Mouse (Mus musculus): ENCODE measurements around the gene Fgfr2. TPM values are rescaled to one million over a fixed set of nuclear protein-coding genes. Genes with fewer than 3 reads are reported as not detected.
"Not testable (repeated sequence)": the region's sequence is repeated elsewhere in the genome, so short reads cannot be mapped to it uniquely, and the experiment has no call there.

Gene Fgfr2
- polyA plus RNA-seq, 1 experiment: 0.17 TPM

- H3ac ChIP-seq (ENCODE audit: control insufficient read depth, insufficient read length): no peak overlapping the region
- no peak overlapping the region for H3K4me3 ChIP-seq
- no peaks in the 10 kb centered on the region for H3K27me3 ChIP-seq (ENCODE audit: control insufficient read depth, insufficient read depth, insufficient read length)
- peak overlapping the region; percentile 59 for H3K4me2 ChIP-seq (ENCODE audit: low read depth)
- TF ChIP-seq TCF12 (IDR thresholded peaks at IDR 0.05; ENCODE audit: insufficient read depth, poor library complexity, severe bottlenecking) (no peak), TCF3 (IDR thresholded peaks at IDR 0.05; ENCODE audit: insufficient read length, low read depth) (no peak), POLR2AphosphoS2 (IDR thresholded peaks at IDR 0.05; ENCODE audit: insufficient read length, low read depth) (no peak), MYOG (IDR thresholded peaks at IDR 0.05; ENCODE audit: control insufficient read depth in 1 of 3, insufficient read depth in 1 of 3, insufficient read length in 2 of 3, low read depth in 2 of 3) (no peak)
- H3K36me3 ChIP-seq (ENCODE audit: control insufficient read depth, insufficient read depth): no peaks in the 10 kb centered on the region
- no peaks in the 10 kb centered on the region for H3K79me2 ChIP-seq (ENCODE audit: control insufficient read depth, insufficient read depth)
Observed at GRCm38 (mm10) chr7:132444221-132444620, 678.9 kb downstream of the Fgfr2 start.

GRCm38 (mm10) chr7:132443769-132444168 is 679.4 kb downstream of the Fgfr2 start:
- Histone ChIP-seq H3K4me3 (no peak overlapping the region), H3K36me3 (ENCODE audit: control insufficient read depth, insufficient read depth) (no peaks in the 10 kb centered on the region), H3K79me2 (ENCODE audit: control insufficient read depth, insufficient read depth) (no peaks in the 10 kb centered on the region), H3K4me2 (ENCODE audit: low read depth) (peak overlapping the region; percentile 59), H3ac (ENCODE audit: control insufficient read depth, insufficient read length) (no peak overlapping the region), H3K27me3 (ENCODE audit: control insufficient read depth, insufficient read depth, insufficient read length) (no peaks in the 10 kb centered on the region)
- TF ChIP-seq POLR2A (IDR thresholded peaks at IDR 0.05; ENCODE audit: insufficient read length, low read depth) (no peak), TCF3 (IDR thresholded peaks at IDR 0.05; ENCODE audit: insufficient read length, low read depth) (no peak), USF1 (IDR thresholded peaks at IDR 0.05; ENCODE audit: low read depth) (no peak), MAX (IDR thresholded peaks at IDR 0.05; ENCODE audit: low read depth) (no peak)

GRCm38 (mm10) chr7:132443134-132443533 is 680.0 kb downstream of the Fgfr2 start:
- Histone ChIP-seq H3K27me3 (ENCODE audit: control insufficient read depth, insufficient read depth, insufficient read length) (no peaks in the 10 kb centered on the region), H3ac (ENCODE audit: control insufficient read depth, insufficient read length) (no peak overlapping the region), H3K36me3 (ENCODE audit: control insufficient read depth, insufficient read depth) (no peaks in the 10 kb centered on the region), H3K4me3 (no peak overlapping the region), H3K79me2 (ENCODE audit: control insufficient read depth, insufficient read depth) (no peaks in the 10 kb centered on the region), H3K4me2 (ENCODE audit: low read depth) (peak overlapping the region; percentile 59)
- no peak for TF ChIP-seq SRF (IDR thresholded peaks at IDR 0.05; ENCODE audit: control insufficient read depth, insufficient read length, low read depth)
- TF ChIP-seq MYOG (IDR thresholded peaks at IDR 0.05; ENCODE audit: control insufficient read depth in 1 of 3, insufficient read depth in 1 of 3, insufficient read length in 2 of 3, low read depth in 2 of 3): no peak
- no peak for TF ChIP-seq MYOD1 (IDR thresholded peaks at IDR 0.05; ENCODE audit: control insufficient read depth in 1 of 3, insufficient read length in 2 of 3, low read depth in 2 of 3)
- TF ChIP-seq TCF3 (IDR thresholded peaks at IDR 0.05; ENCODE audit: insufficient read length, low read depth): no peak
- TF ChIP-seq TCF12 (IDR thresholded peaks at IDR 0.05; ENCODE audit: insufficient read depth, poor library complexity, severe bottlenecking): no peak
- no peak for TF ChIP-seq E2F4 (IDR thresholded peaks at IDR 0.05; ENCODE audit: insufficient read depth)
- TF ChIP-seq REST (IDR thresholded peaks at IDR 0.05; ENCODE audit: insufficient read depth, insufficient read length): no peak
- no peak for TF ChIP-seq CEBPB (IDR thresholded peaks at IDR 0.05; ENCODE audit: insufficient read depth, poor library complexity, severe bottlenecking)
- no peak for TF ChIP-seq USF1 (IDR thresholded peaks at IDR 0.05; ENCODE audit: low read depth)
- TF ChIP-seq POLR2A (IDR thresholded peaks at IDR 0.05; ENCODE audit: insufficient read length, low read depth): no peak
- TF ChIP-seq MAX (IDR thresholded peaks at IDR 0.05; ENCODE audit: low read depth): no peak
- TF ChIP-seq POLR2AphosphoS2 (IDR thresholded peaks at IDR 0.05; ENCODE audit: insufficient read length, low read depth): no peak

DNA sequence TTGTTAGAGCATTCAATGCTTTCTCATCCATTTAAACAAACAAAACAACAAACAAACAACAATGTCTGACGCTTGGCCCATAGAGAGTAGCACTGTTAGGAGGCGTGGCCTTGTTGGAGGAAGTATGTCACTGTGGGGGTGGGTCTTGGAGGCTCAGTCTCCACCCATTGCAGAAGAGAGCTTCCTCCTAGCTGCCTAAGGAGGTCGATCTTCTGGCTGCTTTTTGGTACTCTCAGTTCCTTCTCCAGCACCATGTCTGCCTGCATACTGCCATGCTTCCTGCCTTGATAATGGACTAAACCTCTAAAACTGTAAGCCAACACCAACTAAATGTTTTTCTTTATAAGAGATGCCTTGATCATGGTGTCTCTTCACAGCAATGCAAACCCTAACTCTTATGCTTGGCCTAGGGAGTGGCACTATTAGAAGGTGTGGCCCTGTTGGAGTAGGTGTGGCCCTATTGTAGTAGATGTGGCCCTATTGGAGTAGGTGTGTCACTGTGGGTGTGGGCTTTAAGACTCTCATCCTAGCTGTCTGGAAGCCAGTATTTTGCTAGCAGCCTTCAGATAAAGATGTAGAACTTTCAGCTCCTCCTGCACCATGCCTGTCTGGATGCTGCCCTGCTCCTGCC is 680.9 kb downstream of the Fgfr2 start:
- not testable (repeated sequence) for H3K4me2 ChIP-seq (ENCODE audit: low read depth); H3K36me3 ChIP-seq (ENCODE audit: control insufficient read depth, insufficient read depth); H3K79me2 ChIP-seq (ENCODE audit: control insufficient read depth, insufficient read depth); H3K4me3 ChIP-seq; H3ac ChIP-seq (ENCODE audit: control insufficient read depth, insufficient read length); H3K27me3 ChIP-seq (ENCODE audit: control insufficient read depth, insufficient read depth, insufficient read length)

DNA sequence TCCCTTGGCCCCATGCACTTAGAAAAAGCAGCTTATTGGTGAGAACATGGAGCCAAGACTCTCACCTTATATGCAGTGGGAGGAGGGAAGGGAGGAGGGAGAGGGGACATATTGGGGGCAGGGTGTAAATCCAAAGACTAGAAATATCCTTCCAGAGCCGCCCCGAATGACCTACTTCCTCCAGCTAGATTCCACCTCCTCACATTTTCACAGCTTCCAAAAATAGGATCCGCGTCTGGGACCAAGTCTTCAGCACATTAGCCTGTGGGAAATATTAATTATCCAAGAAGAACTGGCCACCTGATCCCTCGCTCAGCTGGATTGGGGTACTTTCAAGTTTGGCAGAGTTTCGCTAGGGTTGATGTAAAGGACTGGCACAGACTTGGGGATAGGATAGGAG is 683.2 kb downstream of the Fgfr2 start:
- no peak overlapping the region for H3ac ChIP-seq (ENCODE audit: control insufficient read depth, insufficient read length)
- no peak overlapping the region for H3K4me2 ChIP-seq (ENCODE audit: low read depth)
- H3K79me2 ChIP-seq (ENCODE audit: control insufficient read depth, insufficient read depth): no peaks in the 10 kb centered on the region
- no peak overlapping the region for H3K4me3 ChIP-seq
- no peaks in the 10 kb centered on the region for H3K36me3 ChIP-seq (ENCODE audit: control insufficient read depth, insufficient read depth)
- TF ChIP-seq REST (IDR thresholded peaks at IDR 0.05; ENCODE audit: insufficient read depth, insufficient read length) (no peak), SRF (IDR thresholded peaks at IDR 0.05; ENCODE audit: control insufficient read depth, insufficient read length, low read depth) (no peak), MYOD1 (IDR thresholded peaks at IDR 0.05; ENCODE audit: control insufficient read depth in 1 of 3, insufficient read length in 2 of 3, low read depth in 2 of 3) (no peak), TCF12 (IDR thresholded peaks at IDR 0.05; ENCODE audit: insufficient read depth, poor library complexity, severe bottlenecking) (no peak), USF1 (IDR thresholded peaks at IDR 0.05; ENCODE audit: low read depth) (no peak), MAX (IDR thresholded peaks at IDR 0.05; ENCODE audit: low read depth) (no peak), E2F4 (IDR thresholded peaks at IDR 0.05; ENCODE audit: insufficient read depth) (no peak), TCF3 (IDR thresholded peaks at IDR 0.05; ENCODE audit: insufficient read length, low read depth) (no peak), MYOG (IDR thresholded peaks at IDR 0.05; ENCODE audit: control insufficient read depth in 1 of 3, insufficient read depth in 1 of 3, insufficient read length in 2 of 3, low read depth in 2 of 3) (no peak), POLR2A (IDR thresholded peaks at IDR 0.05; ENCODE audit: insufficient read length, low read depth) (no peak), POLR2AphosphoS2 (IDR thresholded peaks at IDR 0.05; ENCODE audit: insufficient read length, low read depth) (no peak), CEBPB (IDR thresholded peaks at IDR 0.05; ENCODE audit: insufficient read depth, poor library complexity, severe bottlenecking) (no peak)
- H3K27me3 ChIP-seq (ENCODE audit: control insufficient read depth, insufficient read depth, insufficient read length): no peaks in the 10 kb centered on the region
